Mouse (Mus musculus) hindbrain, embryonic 14.5 days (tissue): Measurements from ENCODE around the gene Dach2. TPM values are rescaled to one million over a fixed set of nuclear protein-coding genes. Genes with fewer than 3 reads are reported as not detected.

ENCODE experiments used
- ATAC-seq: fragments of 200-750 bp; cut with Nextera tagmentation; 2 replicates; pipeline ENCODE4 v1.8.0; 2017; ENCODE audit warnings: moderate number of reproducible peaks, mild to moderate bottlenecking, moderate TSS enrichment, moderate library complexity; ENCODE audit not compliant: low FRiP score
- DNase-seq: peaks from one replicate; pipeline ENCODE4 v3.0.0-alpha.2; 2015; ENCODE audit warnings: low spot score
- H3K27ac ChIP-seq: fragments of 300-500 bp; sonication (generic); 2 replicates; pipeline ENCODE4 v1.5.1; 2014; ENCODE audit warnings: mild to moderate bottlenecking, moderate library complexity
- H3K27me3 ChIP-seq: fragments of 300-500 bp; sonication (generic); 2 replicates; pipeline ENCODE4 v1.6.1; 2014; ENCODE audit warnings: mild to moderate bottlenecking, low read length, mixed read lengths; ENCODE audit not compliant: control insufficient read depth, insufficient read depth
- H3K36me3 ChIP-seq: fragments of 300-500 bp; sonication (generic); replicated peaks from 2 replicates; pipeline ENCODE4 v1.6.1; 2014; ENCODE audit not compliant: control insufficient read depth, insufficient read depth
- H3K4me1 ChIP-seq: fragments of 300-500 bp; sonication (generic); replicated peaks from 2 replicates; pipeline ENCODE4 v1.6.1; 2014; ENCODE audit warnings: antibody characterized with exemption, low read length, mixed read lengths; ENCODE audit not compliant: control insufficient read depth, insufficient read depth
- H3K4me2 ChIP-seq: fragments of 300-500 bp; sonication (generic); replicated peaks from 2 replicates; pipeline ENCODE4 v1.6.1; 2014; ENCODE audit warnings: mild to moderate bottlenecking, moderate library complexity
- H3K4me3 ChIP-seq: fragments of 300-500 bp; sonication (generic); replicated peaks from 2 replicates; pipeline ENCODE4 v1.5.1; 2014; ENCODE audit warnings: mild to moderate bottlenecking, low read length
- H3K9ac ChIP-seq: fragments of 300-500 bp; sonication (generic); 2 replicates; pipeline ENCODE4 v1.6.1; 2014
- H3K9me3 ChIP-seq: fragments of 300-500 bp; sonication (generic); 2 replicates; pipeline ENCODE4 v1.6.1; 2016; ENCODE audit warnings: low read length; ENCODE audit not compliant: control insufficient read depth
- WGBS: fragments of 180-500 bp; shearing (Covaris S2); extraction: QIAGEN DNeasy Blood & Tissue Kit; methylation state at CpG from one replicate; pipeline ENCODE4 v1.1.7; 2014; 5-methylcytosine and 5-hydroxymethylcytosine counted together
- polyA plus RNA-seq: library from polyadenylated mRNA; unstranded; fragments of >200 nt; fragmentation: Nextera tagmentation; extraction: Ambion mirVana; gene quantifications from 2 replicates; pipeline ENCODE4 v1.2.1, GENCODE M21; 2014

Gene Dach2
- polyA plus RNA-seq, 1 experiment from 2014 or later, result 11.9 TPM

DNA sequence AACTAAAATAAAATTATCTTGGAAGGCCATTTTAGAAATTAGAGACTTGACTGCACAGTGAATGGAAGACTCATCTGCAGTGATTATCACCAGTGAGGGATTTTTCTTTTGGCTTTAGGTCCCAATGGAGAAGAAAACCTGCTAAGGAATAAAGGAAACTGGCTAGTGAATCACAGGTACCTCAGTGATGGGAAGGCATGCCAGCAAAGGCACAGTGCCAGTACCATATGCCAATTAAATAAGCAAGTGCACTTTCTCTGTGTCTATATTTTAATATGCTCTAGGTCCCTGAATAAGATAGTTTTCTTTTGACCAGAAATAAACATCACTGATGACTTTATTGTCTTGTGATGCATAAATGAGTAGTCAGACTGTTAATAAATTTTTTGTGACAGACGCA, 184.8 kb downstream of the Dach2 start:
- Histone ChIP-seq H3K9me3 (no peaks in the 10 kb centered on the region), H3K27ac (no peak overlapping the region), H3K9ac (no peak overlapping the region), H3K4me2 (no peak overlapping the region), H3K4me1 (no peaks in the 10 kb centered on the region), H3K27me3 (no peaks in the 10 kb centered on the region), H3K4me3 (no peak overlapping the region), H3K36me3 (no peaks in the 10 kb centered on the region)
- WGBS, result 47% methylated on average over 1 of the region's 1 CpGs
- DNase-seq (no peak), ATAC-seq (no peak)

DNA sequence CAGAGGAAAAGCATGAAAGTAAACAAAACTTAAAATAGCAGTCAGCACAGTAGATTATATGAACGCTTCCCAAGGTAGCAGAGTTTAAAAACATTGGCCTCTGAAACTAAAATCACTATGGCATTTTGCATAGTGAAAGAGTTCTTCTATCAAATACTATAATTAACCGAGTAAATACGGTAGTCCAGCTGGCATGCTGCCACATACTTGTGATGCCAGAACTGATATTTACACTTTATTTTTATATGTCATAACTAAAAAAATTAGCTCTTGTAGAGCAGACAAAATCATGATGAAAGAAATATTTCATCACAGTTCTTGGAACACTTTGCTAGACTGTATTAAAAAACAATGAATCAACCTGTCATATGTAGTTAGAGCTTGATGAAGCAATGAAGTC, 247.8 kb downstream of the Dach2 start:
- no peak overlapping the region for H3K4me3 ChIP-seq
- 79% methylated on average over 3 of the region's 3 CpGs for WGBS
- no peak for DNase-seq
- H3K27me3 ChIP-seq, result no peaks in the 10 kb centered on the region
- no peaks in the 10 kb centered on the region for H3K4me1 ChIP-seq
- H3K9me3 ChIP-seq, result no peaks in the 10 kb centered on the region
- no peak for ATAC-seq
- no peak overlapping the region for H3K9ac ChIP-seq
- H3K4me2 ChIP-seq, result no peak overlapping the region
- no peak overlapping the region for H3K27ac ChIP-seq
- no peaks in the 10 kb centered on the region for H3K36me3 ChIP-seq

DNA sequence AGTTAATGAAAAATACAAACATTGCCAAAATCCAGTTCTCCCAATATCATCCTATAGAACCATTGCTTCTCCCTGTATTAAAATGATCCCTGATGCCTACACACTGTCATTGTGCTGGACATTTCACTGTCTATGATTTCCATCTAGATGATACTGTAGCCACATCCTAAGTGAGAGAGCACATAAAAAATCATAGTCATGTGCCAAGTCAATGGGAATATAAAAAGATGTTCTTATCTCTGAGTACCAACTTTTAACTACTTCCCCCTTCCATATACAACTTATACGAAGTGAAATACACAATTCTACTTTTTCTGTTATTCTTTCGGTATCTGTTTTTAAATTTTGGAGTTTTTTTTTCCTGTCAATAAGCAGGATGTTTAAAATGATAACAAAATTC, 266.6 kb downstream of the Dach2 start:
- DNase-seq, result no peak
- H3K4me2 ChIP-seq, result no peak overlapping the region
- WGBS, result 90% methylated on average over 2 of the region's 2 CpGs
- no peaks in the 10 kb centered on the region for H3K36me3 ChIP-seq
- no peaks in the 10 kb centered on the region for H3K27me3 ChIP-seq
- H3K4me3 ChIP-seq, result no peak overlapping the region
- no peak for ATAC-seq
- H3K4me1 ChIP-seq, result no peaks in the 10 kb centered on the region
- H3K27ac ChIP-seq, result no peak overlapping the region
- no peak overlapping the region for H3K9ac ChIP-seq
- H3K9me3 ChIP-seq, result no peaks in the 10 kb centered on the region

DNA sequence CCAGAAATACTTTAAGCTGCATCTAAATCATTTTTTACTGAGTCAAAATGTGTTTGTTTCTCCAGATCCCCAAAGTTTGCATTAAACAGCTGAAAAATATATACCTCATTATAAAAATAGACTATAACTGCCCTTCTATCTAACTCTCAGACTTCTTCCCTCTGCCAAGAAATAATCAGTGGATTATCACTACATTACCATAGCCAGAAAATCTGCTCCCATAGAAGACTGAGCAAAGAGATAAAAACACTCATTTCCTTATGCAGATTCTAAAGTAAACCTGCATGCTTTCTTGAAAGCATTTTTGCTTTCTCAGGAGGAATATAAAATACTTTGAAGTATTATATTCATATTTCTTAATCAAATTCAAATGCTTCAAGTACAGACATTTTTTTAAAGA, 368.8 kb downstream of the Dach2 start:
- no peaks in the 10 kb centered on the region for H3K9me3 ChIP-seq
- H3K4me1 ChIP-seq, result no peaks in the 10 kb centered on the region
- no peaks in the 10 kb centered on the region for H3K27me3 ChIP-seq
- DNase-seq (no peak), ATAC-seq (no peak)
- no peak overlapping the region for H3K27ac ChIP-seq
- H3K4me3 ChIP-seq, result no peak overlapping the region
- no peak overlapping the region for H3K4me2 ChIP-seq
- no peaks in the 10 kb centered on the region for H3K36me3 ChIP-seq
- no peak overlapping the region for H3K9ac ChIP-seq

DNA sequence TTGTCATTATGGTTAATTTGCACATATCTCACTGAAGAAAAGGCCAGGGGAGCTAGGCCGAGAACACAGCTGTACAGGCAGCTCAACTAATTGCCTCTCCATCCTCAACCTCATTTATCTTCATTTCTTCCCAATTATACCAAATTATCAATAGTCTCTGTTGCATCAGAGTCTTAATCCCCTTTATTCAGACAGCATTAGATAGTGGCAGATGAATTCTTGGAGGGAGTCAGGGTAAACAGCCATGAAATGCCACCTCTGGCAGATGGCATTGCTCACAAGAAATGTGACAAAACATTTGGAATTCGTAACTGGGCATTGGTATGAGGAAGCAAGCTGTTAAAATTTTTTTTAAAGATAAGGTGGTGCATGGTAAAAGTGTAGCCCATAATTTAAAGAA, 389.9 kb downstream of the Dach2 start:
- Histone ChIP-seq H3K4me2 (no peak overlapping the region), H3K27me3 (no peaks in the 10 kb centered on the region), H3K36me3 (no peaks in the 10 kb centered on the region), H3K4me1 (no peaks in the 10 kb centered on the region), H3K27ac (no peak overlapping the region), H3K9ac (no peak overlapping the region), H3K9me3 (no peaks in the 10 kb centered on the region), H3K4me3 (no peak overlapping the region)
- 48% methylated on average over 2 of the region's 2 CpGs for WGBS
- DNase-seq, result no peak
- ATAC-seq, result no peak

DNA sequence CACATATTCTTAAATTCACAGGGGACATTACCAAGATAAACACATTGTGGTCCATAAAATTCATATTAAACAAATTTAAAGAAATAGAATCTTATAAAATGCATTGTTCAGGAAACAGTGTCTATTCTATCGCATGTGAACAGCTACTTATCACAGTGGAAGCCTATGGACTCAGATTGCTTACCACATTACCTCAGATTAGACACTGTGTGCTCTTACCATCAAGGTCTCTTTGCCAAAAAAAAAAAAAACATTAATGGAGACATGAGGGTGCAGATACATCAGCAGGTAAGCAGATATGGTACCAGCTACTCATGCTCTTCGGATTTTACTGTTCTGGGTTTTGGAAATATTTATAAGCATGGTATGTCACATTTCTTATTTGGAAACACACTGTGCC, 415.1 kb downstream of the Dach2 start:
- H3K4me2 ChIP-seq, result no peak overlapping the region
- H3K4me1 ChIP-seq, result no peaks in the 10 kb centered on the region
- ATAC-seq, result no peak
- H3K36me3 ChIP-seq, result no peaks in the 10 kb centered on the region
- no peaks in the 10 kb centered on the region for H3K9me3 ChIP-seq
- DNase-seq, result no peak
- H3K27ac ChIP-seq, result no peak overlapping the region
- H3K27me3 ChIP-seq, result no peaks in the 10 kb centered on the region
- no peak overlapping the region for H3K4me3 ChIP-seq
- no peak overlapping the region for H3K9ac ChIP-seq
- 81% methylated on average over 2 of the region's 2 CpGs for WGBS

DNA sequence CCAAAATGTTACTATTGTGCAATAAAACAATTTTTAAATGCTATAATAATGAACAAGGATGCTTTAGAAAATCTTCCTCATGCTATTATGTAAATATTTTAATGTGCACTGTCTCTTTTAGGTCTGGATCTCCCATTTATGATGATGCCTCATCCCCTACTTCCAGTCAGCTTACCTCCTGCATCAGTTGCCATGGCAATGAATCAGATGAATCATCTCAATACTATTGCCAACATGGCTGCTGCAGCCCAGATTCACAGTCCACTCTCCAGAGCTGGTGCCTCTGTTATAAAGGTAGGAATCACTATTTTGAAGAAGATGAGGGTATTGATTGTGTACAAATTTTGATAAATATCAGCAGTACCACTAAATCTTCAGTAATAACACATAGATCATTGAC, 426.8 kb downstream of the Dach2 start:
- H3K9me3 ChIP-seq, result no peaks in the 10 kb centered on the region
- DNase-seq, result no peak
- peak; percentile 27; the same call in 1 of the 2 replicates for ATAC-seq
- H3K27me3 ChIP-seq, result no peaks in the 10 kb centered on the region
- H3K27ac ChIP-seq, result no peak overlapping the region
- no peak overlapping the region for H3K9ac ChIP-seq
- H3K4me1 ChIP-seq, result no peaks in the 10 kb centered on the region
- no peak overlapping the region; the same call in 1 of the 2 replicates for H3K4me2 ChIP-seq
- no peaks in the 10 kb centered on the region for H3K36me3 ChIP-seq
- H3K4me3 ChIP-seq, result no peak overlapping the region

DNA sequence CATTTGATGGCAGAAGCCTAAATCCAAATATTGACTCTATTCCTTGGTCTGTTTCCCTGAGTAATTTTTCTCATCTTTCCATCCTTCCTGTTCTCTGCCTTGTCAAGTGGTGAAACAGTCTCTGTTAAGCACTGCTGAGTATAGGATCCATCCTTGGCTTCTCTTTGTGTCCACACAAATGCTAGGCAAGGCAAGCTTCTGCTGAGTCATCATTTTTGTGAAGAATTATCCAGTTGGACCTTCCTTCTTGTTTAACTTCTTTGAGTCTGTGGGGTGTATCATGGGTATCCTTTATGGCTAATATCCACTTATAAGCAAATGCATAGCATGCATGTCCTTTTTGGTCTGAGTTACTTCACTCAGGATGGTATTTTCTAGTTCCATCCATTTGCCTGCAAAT, 449.8 kb downstream of the Dach2 start:
- DNase-seq (no peak), ATAC-seq (no peak)
- H3K4me2 ChIP-seq, result no peak overlapping the region
- H3K9ac ChIP-seq, result no peak overlapping the region
- H3K36me3 ChIP-seq, result no peaks in the 10 kb centered on the region
- no peaks in the 10 kb centered on the region for H3K27me3 ChIP-seq
- H3K4me1 ChIP-seq, result no peaks in the 10 kb centered on the region
- H3K27ac ChIP-seq, result no peak overlapping the region
- no peak overlapping the region for H3K4me3 ChIP-seq
- no peaks in the 10 kb centered on the region for H3K9me3 ChIP-seq

DNA sequence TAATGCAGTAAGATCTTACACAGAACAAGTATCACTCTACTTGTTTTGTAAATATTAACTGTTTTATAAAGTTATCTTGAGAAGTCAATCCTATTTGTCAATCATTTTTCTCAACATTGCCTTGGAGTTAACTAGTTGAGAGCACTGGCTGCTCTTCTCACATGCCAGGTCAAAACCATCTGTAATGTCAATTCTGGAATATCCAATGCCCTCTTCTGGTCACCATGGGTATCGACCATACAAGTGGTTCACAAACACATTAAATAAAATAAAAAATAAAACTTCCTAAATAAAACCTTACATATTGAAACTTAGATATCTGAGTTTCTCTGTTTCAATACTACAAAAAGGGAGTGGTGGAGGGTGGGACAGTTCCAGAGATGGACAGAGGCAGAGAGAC, 495.0 kb downstream of the Dach2 start:
- Histone ChIP-seq H3K27me3 (no peaks in the 10 kb centered on the region), H3K4me2 (no peak overlapping the region), H3K9me3 (no peaks in the 10 kb centered on the region), H3K27ac (no peak overlapping the region), H3K9ac (no peak overlapping the region), H3K4me1 (no peaks in the 10 kb centered on the region), H3K36me3 (no peaks in the 10 kb centered on the region), H3K4me3 (no peak overlapping the region)
- no peak for ATAC-seq
- 30% methylated on average over 1 of the region's 1 CpGs for WGBS
- DNase-seq, result no peak

DNA sequence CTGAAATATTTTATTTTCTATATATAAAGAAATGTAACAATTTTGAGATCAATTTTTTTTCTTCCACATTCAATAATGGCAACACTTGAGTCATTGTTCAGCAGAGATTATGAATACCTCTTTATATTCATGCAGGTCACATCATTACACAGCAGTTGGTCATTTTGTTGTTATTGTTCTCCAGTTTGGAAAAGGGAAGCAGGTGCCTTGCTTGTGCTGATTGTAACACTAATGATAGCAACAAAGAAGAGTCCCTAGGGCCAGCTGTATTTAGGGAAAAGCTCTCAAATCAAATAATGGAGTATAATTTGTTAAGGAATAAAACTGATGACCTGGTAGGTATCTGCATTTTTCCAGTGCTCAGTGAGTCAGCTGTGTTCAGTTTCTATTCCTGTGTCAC, 513.1 kb downstream of the Dach2 start:
- Histone ChIP-seq H3K9me3 (no peaks in the 10 kb centered on the region), H3K27ac (no peak overlapping the region), H3K4me3 (no peak overlapping the region), H3K36me3 (no peaks in the 10 kb centered on the region), H3K9ac (no peak overlapping the region), H3K4me1 (no peaks in the 10 kb centered on the region), H3K27me3 (no peaks in the 10 kb centered on the region), H3K4me2 (no peak overlapping the region)
- ATAC-seq (no peak), DNase-seq (no peak)
